Mouse (Mus musculus): ENCODE results near the gene 1700013F07Rik. TPM values are rescaled to one million over a fixed set of nuclear protein-coding genes. Genes with fewer than 3 reads are reported as not detected.

Gene 1700013F07Rik
- polyA plus RNA-seq, 1 experiment from 2014 or later: 0.19 TPM

GRCm38 (mm10) chr3:108510716-108511483 is 23.1 kb upstream of the 1700013F07Rik start:
- Histone ChIP-seq H3K27me3 (no peaks in the 10 kb centered on the region), H3K4me1 (replicated peaks) (no peaks in the 10 kb centered on the region), H3K27ac (no peak overlapping the region), H3K9ac (no peak overlapping the region), H3K9me3 (replicated peaks) (no peaks in the 10 kb centered on the region), H3K4me2 (no peak overlapping the region), H3K36me3 (no peaks in the 10 kb centered on the region), H3K4me3 (no peak overlapping the region)
- WGBS: 32% methylated on average over 9 of the region's 9 CpGs
- no peak for ATAC-seq (replicated peaks; ENCODE audit: insufficient number of reproducible peaks, insufficient read depth, low FRiP score, low read depth)

GRCm38 (mm10) chr3:108513465-108513864 is 20.5 kb upstream of the 1700013F07Rik start:
- Histone ChIP-seq H3K36me3 (no peaks in the 10 kb centered on the region), H3K27ac (no peak overlapping the region), H3K27me3 (no peaks in the 10 kb centered on the region), H3K4me1 (replicated peaks) (no peaks in the 10 kb centered on the region), H3K9me3 (replicated peaks) (no peaks in the 10 kb centered on the region), H3K9ac (no peak overlapping the region), H3K4me2 (no peak overlapping the region), H3K4me3 (no peak overlapping the region)
- no peak for ATAC-seq (replicated peaks; ENCODE audit: insufficient number of reproducible peaks, insufficient read depth, low FRiP score, low read depth)
- WGBS: 66% methylated on average over 3 of the region's 3 CpGs

GRCm38 (mm10) chr3:108518276-108518675 is 15.7 kb upstream of the 1700013F07Rik start:
- H3K27me3 ChIP-seq: no peaks in the 10 kb centered on the region
- no peak overlapping the region for H3K4me2 ChIP-seq
- H3K9ac ChIP-seq: no peak overlapping the region
- no peaks in the 10 kb centered on the region for H3K9me3 ChIP-seq (replicated peaks)
- H3K36me3 ChIP-seq: no peaks in the 10 kb centered on the region
- WGBS: 46% methylated on average over 4 of the region's 4 CpGs
- ATAC-seq (replicated peaks; ENCODE audit: insufficient number of reproducible peaks, insufficient read depth, low FRiP score, low read depth): no peak
- no peak overlapping the region for H3K27ac ChIP-seq
- H3K4me1 ChIP-seq (replicated peaks): no peaks in the 10 kb centered on the region
- no peak overlapping the region for H3K4me3 ChIP-seq

- H3K9ac ChIP-seq: no peak overlapping the region
- no peak overlapping the region for H3K27ac ChIP-seq
- no peaks in the 10 kb centered on the region for H3K9me3 ChIP-seq (replicated peaks)
- WGBS: 80% methylated on average over 4 of the region's 4 CpGs
- no peak overlapping the region for H3K4me2 ChIP-seq
- no peaks in the 10 kb centered on the region for H3K27me3 ChIP-seq
- ATAC-seq (replicated peaks; ENCODE audit: insufficient number of reproducible peaks, insufficient read depth, low FRiP score, low read depth): no peak
- H3K4me1 ChIP-seq (replicated peaks): no peaks in the 10 kb centered on the region
- H3K36me3 ChIP-seq: no peaks in the 10 kb centered on the region
- no peak overlapping the region for H3K4me3 ChIP-seq
These were observed 10.5 kb upstream of the 1700013F07Rik start for GRCm38 (mm10) chr3:108523415-108523814.

- H3K4me3 ChIP-seq: no peak overlapping the region
- no peaks in the 10 kb centered on the region for H3K9me3 ChIP-seq (replicated peaks)
- 91% methylated on average over 8 of the region's 8 CpGs for WGBS
- no peak overlapping the region for H3K4me2 ChIP-seq
- peaks cover 9% of the 10 kb centered on the region for H3K4me1 ChIP-seq (replicated peaks)
- ATAC-seq (replicated peaks; ENCODE audit: insufficient number of reproducible peaks, insufficient read depth, low FRiP score, low read depth): no peak
- no peaks in the 10 kb centered on the region for H3K27me3 ChIP-seq
- H3K36me3 ChIP-seq: no peaks in the 10 kb centered on the region
- no peak overlapping the region for H3K27ac ChIP-seq
- no peak overlapping the region for H3K9ac ChIP-seq
These were observed 5.5 kb upstream of the 1700013F07Rik start for GRCm38 (mm10) chr3:108528489-108528888.

GRCm38 (mm10) chr3:108533114-108533885 is 650 bp upstream of the 1700013F07Rik start:
- no peak overlapping the region for H3K4me2 ChIP-seq
- ATAC-seq (replicated peaks; ENCODE audit: insufficient number of reproducible peaks, insufficient read depth, low FRiP score, low read depth): no peak
- 46% methylated on average over 9 of the region's 9 CpGs for WGBS

GRCm38 (mm10) chr3:108535896-108536516 is 2.1 kb downstream of the 1700013F07Rik start:
- Histone ChIP-seq H3K36me3 (no peaks in the 10 kb centered on the region), H3K9ac (no peak overlapping the region), H3K9me3 (replicated peaks) (no peaks in the 10 kb centered on the region), H3K27ac (no peak overlapping the region), H3K4me2 (peak overlapping the region; percentile 82), H3K4me1 (replicated peaks) (peaks cover 27% of the 10 kb centered on the region), H3K4me3 (peak overlapping the region; percentile 46), H3K27me3 (peaks cover 17% of the 10 kb centered on the region)
- no peak for ATAC-seq (replicated peaks; ENCODE audit: insufficient number of reproducible peaks, insufficient read depth, low FRiP score, low read depth)
- 7% methylated on average over 15 of the region's 15 CpGs for WGBS

More at GRCm38 (mm10) chr3:108533114-108533885, 650 bp upstream of the 1700013F07Rik start:
- Histone ChIP-seq H3K4me1 (replicated peaks) (peaks cover 27% of the 10 kb centered on the region), H3K27me3 (peaks cover 15% of the 10 kb centered on the region), H3K9me3 (replicated peaks) (no peaks in the 10 kb centered on the region), H3K27ac (no peak overlapping the region), H3K36me3 (no peaks in the 10 kb centered on the region), H3K9ac (no peak overlapping the region), H3K4me3 (no peak overlapping the region)

- 2% methylated on average over 35 of the region's 35 CpGs for WGBS
- peak within 1 kb of the TSS; percentile 82 for H3K4me2 ChIP-seq
- H3K27ac ChIP-seq: no peak within 1 kb of the TSS
- H3K4me1 ChIP-seq (replicated peaks): peaks cover 27% of the 10 kb centered on the region
- H3K9ac ChIP-seq: 0 out of 2 replicates have a peak within 1 kb of the TSS, but pooled peaks have one; percentile 3
- peak within 1 kb of the TSS; percentile 46 for H3K4me3 ChIP-seq
- ATAC-seq (replicated peaks; ENCODE audit: insufficient number of reproducible peaks, insufficient read depth, low FRiP score, low read depth): peak; percentile 50; the same call in 1 of the 2 replicates
- no peaks in the 10 kb centered on the region for H3K36me3 ChIP-seq
- peaks cover 17% of the 10 kb centered on the region for H3K27me3 ChIP-seq
- H3K9me3 ChIP-seq (replicated peaks): no peaks in the 10 kb centered on the region
These were observed 2.7 kb downstream of the 1700013F07Rik start, which contains the start of gene 5330417C22Rik for GRCm38 (mm10) chr3:108536517-108537260. TSS of gene 5330417C22Rik (minus strand) at chr3:108536536.

GRCm38 (mm10) chr3:108537303-108537702 is 3.4 kb downstream of the 1700013F07Rik start:
- H3K9ac ChIP-seq: no peak overlapping the region
- peak overlapping the region; percentile 82 for H3K4me2 ChIP-seq
- WGBS: 5% methylated on average over 17 of the region's 17 CpGs
- H3K4me1 ChIP-seq (replicated peaks): peaks cover 27% of the 10 kb centered on the region
- ATAC-seq (replicated peaks; ENCODE audit: insufficient number of reproducible peaks, insufficient read depth, low FRiP score, low read depth): 0 out of 2 replicates have a peak, but pooled peaks have one; percentile 47
- H3K27ac ChIP-seq: no peak overlapping the region
- peak overlapping the region; percentile 8; the same call in 1 of the 2 replicates for H3K4me3 ChIP-seq
- H3K36me3 ChIP-seq: no peaks in the 10 kb centered on the region
- no peaks in the 10 kb centered on the region for H3K9me3 ChIP-seq (replicated peaks)
- peaks cover 17% of the 10 kb centered on the region for H3K27me3 ChIP-seq

- Histone ChIP-seq H3K27me3 (peaks cover 2% of the 10 kb centered on the region; the same call in 1 of the 2 replicates), H3K9me3 (replicated peaks) (no peaks in the 10 kb centered on the region), H3K4me1 (replicated peaks) (0 out of 2 replicates have a peak, but pooled peaks cover 3% of the 10 kb centered on the region), H3K4me2 (no peak overlapping the region), H3K4me3 (no peak overlapping the region), H3K9ac (no peak overlapping the region), H3K27ac (no peak overlapping the region), H3K36me3 (no peaks in the 10 kb centered on the region)
- 79% methylated on average over 11 of the region's 11 CpGs for WGBS
- ATAC-seq (replicated peaks; ENCODE audit: insufficient number of reproducible peaks, insufficient read depth, low FRiP score, low read depth): no peak
These were observed 8.3 kb downstream of the 1700013F07Rik start for GRCm38 (mm10) chr3:108542299-108542698.

Data from heart, embryonic 15.5 days (tissue).